Mouse (Mus musculus) heart, postnatal 0 days (tissue): ENCODE measurements around the gene 1500009C09Rik.

Experiments
- CTCF ChIP-seq: IDR thresholded peaks from 2 replicates; pipeline ENCODE4 v1.5.1; 2016; ENCODE audit warnings: antibody characterized with exemption, control low read depth, low read depth
- EP300 ChIP-seq: IDR thresholded peaks from 2 replicates; pipeline ENCODE4 v1.6.1; 2016; ENCODE audit warnings: antibody characterized with exemption, low read depth

- TF ChIP-seq CTCF, result no peak
- no peak for TF ChIP-seq EP300
Observed at GRCm38 (mm10) chr15:82217980-82218379, 34.2 kb upstream of the 1500009C09Rik start.
